Mouse (Mus musculus) liver, adult 2 months (tissue): ENCODE data around the gene Dnah2.

Source experiments
- CTCF ChIP-seq: fragments of 200-500 bp; IDR thresholded peaks from 2 replicates; pipeline ENCODE4 v1.5.1; 2011; ENCODE audit warnings: low read depth, low read length, control low read depth
- POLR2A ChIP-seq: fragments of 200-500 bp; IDR thresholded peaks from 2 replicates; pipeline ENCODE4 v1.6.1; 2011; ENCODE audit warnings: low read length, control low read depth; ENCODE audit not compliant: insufficient read depth; ENCODE audit errors: extremely low read depth

- TF ChIP-seq POLR2A (no peak), CTCF (peak; percentile 73)
Measured at GRCm38 (mm10) chr11:69547071-69547470, 1.8 kb downstream of the Dnah2 start.
